In the genomic region with DNA sequence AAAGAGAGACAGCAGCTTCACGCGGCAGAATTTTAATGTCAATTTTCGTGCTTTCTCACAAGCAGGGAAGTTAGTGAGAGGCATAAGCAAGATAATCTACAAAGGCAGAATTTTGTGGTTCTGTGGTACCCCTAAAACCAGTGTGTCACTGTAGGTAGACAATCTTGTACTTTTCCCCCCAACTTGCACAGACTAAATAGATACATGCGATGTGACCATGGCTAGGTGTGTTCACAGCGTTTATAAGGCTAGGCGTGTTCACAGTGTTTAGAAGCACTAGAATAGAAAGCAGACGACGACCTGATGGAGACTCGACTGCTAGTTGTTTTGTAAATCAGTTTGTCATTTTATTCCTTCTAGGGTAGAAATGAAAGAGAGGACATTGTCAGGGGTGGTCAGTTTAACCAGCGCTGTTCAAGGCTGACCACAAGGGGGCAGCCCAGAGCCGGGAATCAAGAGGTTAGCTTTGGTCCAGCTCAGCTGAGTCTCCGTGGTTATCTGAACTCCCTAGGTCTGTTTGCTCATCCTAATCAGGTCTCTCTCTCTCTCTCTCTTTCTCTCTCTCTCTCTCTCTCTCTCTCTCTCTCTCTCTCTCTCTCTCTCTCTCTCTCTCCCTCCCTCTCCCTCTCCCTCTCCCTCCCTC, we compare ENCODE assay signal across 8 mouse cellular contexts. TPM values are rescaled to one million over a fixed set of nuclear protein-coding genes. Genes with fewer than 3 reads are reported as not detected.
DNase-seq lines count a peak whose midpoint lies in the region; ATAC-seq and TF ChIP-seq lines count a peak whose summit lies in the region.

No protein-coding gene starts in this region.

- TF ChIP-seq EP300 in liver, embryonic 14.5 days (IDR thresholded peaks at IDR 0.05; ENCODE audit: low read depth), result no peak

- peak overlapping the region; percentile 59 for H3K27ac ChIP-seq in thymus, adult 2 months (ENCODE audit: control insufficient read depth, insufficient read depth, low read length)
- no peak overlapping the region for H3K27ac ChIP-seq in cortical plate, adult 2 months (ENCODE audit: insufficient read depth, low read length)
- H3K27ac ChIP-seq in kidney, embryonic 15.5 days, result no peak overlapping the region
- H3K27ac ChIP-seq in liver, embryonic 14.5 days, result no peak overlapping the region
- H3K27ac ChIP-seq in neural tube, embryonic 11.5 days (ENCODE audit: low read depth, low read length), result no peak overlapping the region
- H3K27ac ChIP-seq in stomach, embryonic 14.5 days (ENCODE audit: low read length), result no peak overlapping the region

- no peaks in the 10 kb centered on the region for H3K27me3 ChIP-seq in thymus, adult 2 months (ENCODE audit: control insufficient read depth, insufficient read depth, low read length)
- H3K27me3 ChIP-seq in kidney, embryonic 15.5 days, result no peaks in the 10 kb centered on the region; the same call in 1 of the 2 replicates
- H3K27me3 ChIP-seq in liver, embryonic 14.5 days (ENCODE audit: control insufficient read depth, insufficient read depth, low read length), result no peaks in the 10 kb centered on the region
- no peaks in the 10 kb centered on the region for H3K27me3 ChIP-seq in neural tube, embryonic 11.5 days (ENCODE audit: control insufficient read depth, insufficient read depth, low read length)
- H3K27me3 ChIP-seq in stomach, embryonic 14.5 days (ENCODE audit: control insufficient read depth, insufficient read depth, low read length), result no peaks in the 10 kb centered on the region

- peak; percentile 72 for DNase-seq in thymus, adult 2 months
- DNase-seq in thymus, adult 18-20 months, result no peak
- peak; percentile 69 to 75 for DNase-seq in gastrocnemius, postnatal 36 days
- peak; percentile 16 to 45 (median 37) for DNase-seq in liver, embryonic 14.5 days (ENCODE audit: low read depth in 3 of 3, low spot score in 3 of 3)
- DNase-seq in neural tube, embryonic 11.5 days (ENCODE audit: low spot score), result peak; percentile 77

- TF ChIP-seq POLR2A in thymus, adult 2 months (IDR thresholded peaks at IDR 0.05; ENCODE audit: control insufficient read depth, extremely low read depth, insufficient read depth, low read length, poor library complexity), result no peak
- TF ChIP-seq POLR2A in cortical plate, adult 2 months (IDR thresholded peaks at IDR 0.05; ENCODE audit: extremely low read depth, insufficient read depth, low read length), result no peak

- no peaks in the 10 kb centered on the region for H3K36me3 ChIP-seq in thymus, adult 2 months (ENCODE audit: control insufficient read depth, insufficient read depth, low read length)
- H3K36me3 ChIP-seq in kidney, embryonic 15.5 days, result no peaks in the 10 kb centered on the region
- H3K36me3 ChIP-seq in liver, embryonic 14.5 days (replicated peaks; ENCODE audit: control insufficient read depth, insufficient read depth, low read depth), result no peaks in the 10 kb centered on the region
- no peaks in the 10 kb centered on the region for H3K36me3 ChIP-seq in neural tube, embryonic 11.5 days (ENCODE audit: control insufficient read depth, insufficient read depth, low read length)
- no peaks in the 10 kb centered on the region for H3K36me3 ChIP-seq in stomach, embryonic 14.5 days (ENCODE audit: control insufficient read depth, insufficient read depth, low read length)

- H3K9me3 ChIP-seq in kidney, embryonic 15.5 days (replicated peaks), result no peaks in the 10 kb centered on the region
- no peaks in the 10 kb centered on the region for H3K9me3 ChIP-seq in liver, embryonic 14.5 days (ENCODE audit: control insufficient read depth, low read length)
- no peaks in the 10 kb centered on the region for H3K9me3 ChIP-seq in neural tube, embryonic 11.5 days (ENCODE audit: control insufficient read depth, low read length)
- no peaks in the 10 kb centered on the region for H3K9me3 ChIP-seq in stomach, embryonic 14.5 days (ENCODE audit: control insufficient read depth, low read depth, low read length)

- peak; percentile 73; the same call in 1 of the 2 replicates for ATAC-seq in kidney, embryonic 15.5 days (replicated peaks; ENCODE audit: low FRiP score)
- ATAC-seq in liver, embryonic 14.5 days (ENCODE audit: insufficient read depth), result peak; percentile 52; the same call in 1 of the 2 replicates
- 0 out of 2 replicates have a peak, but pooled peaks have one; percentile 60 for ATAC-seq in neural tube, embryonic 11.5 days (ENCODE audit: insufficient read depth, low FRiP score, low TSS enrichment)
- peak; percentile 76; the same call in 1 of the 2 replicates for ATAC-seq in stomach, embryonic 14.5 days (ENCODE audit: insufficient number of reproducible peaks, insufficient read depth, low FRiP score, low read depth)

- H3K9ac ChIP-seq in kidney, embryonic 15.5 days, result no peak overlapping the region
- H3K9ac ChIP-seq in liver, embryonic 14.5 days (replicated peaks), result no peak overlapping the region
- H3K9ac ChIP-seq in neural tube, embryonic 11.5 days (ENCODE audit: low read length), result no peak overlapping the region
- H3K9ac ChIP-seq in stomach, embryonic 14.5 days (replicated peaks; ENCODE audit: low read depth, low read length), result no peak overlapping the region

- peaks cover 38% of the 10 kb centered on the region for H3K4me1 ChIP-seq in thymus, adult 2 months (replicated peaks; ENCODE audit: control insufficient read depth, insufficient read depth, low read length)
- no peaks in the 10 kb centered on the region for H3K4me1 ChIP-seq in cortical plate, adult 2 months (ENCODE audit: control insufficient read depth, insufficient read depth, low read length)
- no peaks in the 10 kb centered on the region for H3K4me1 ChIP-seq in kidney, embryonic 15.5 days
- no peaks in the 10 kb centered on the region for H3K4me1 ChIP-seq in liver, embryonic 14.5 days (replicated peaks; ENCODE audit: control insufficient read depth in 2 of 2, insufficient read depth in 2 of 2, low read length in 1 of 2)
- no peaks in the 10 kb centered on the region for H3K4me1 ChIP-seq in neural tube, embryonic 11.5 days (ENCODE audit: control insufficient read depth, insufficient read depth, low read length)
- no peaks in the 10 kb centered on the region for H3K4me1 ChIP-seq in stomach, embryonic 14.5 days (ENCODE audit: control insufficient read depth, insufficient read depth, low read length)

- H3K4me2 ChIP-seq in kidney, embryonic 15.5 days, result no peak overlapping the region
- no peak overlapping the region for H3K4me2 ChIP-seq in liver, embryonic 14.5 days (ENCODE audit: low read depth)
- no peak overlapping the region for H3K4me2 ChIP-seq in neural tube, embryonic 11.5 days (ENCODE audit: low read depth)
- H3K4me2 ChIP-seq in stomach, embryonic 14.5 days (replicated peaks; ENCODE audit: low read depth, low read length), result no peak overlapping the region

- 36% methylated on average over 12 of the region's 12 CpGs for WGBS in thymus, adult 2 months
- 36% methylated on average over 12 of the region's 12 CpGs for WGBS in kidney, embryonic 15.5 days
- 34% methylated on average over 12 of the region's 12 CpGs for WGBS in liver, embryonic 14.5 days (ENCODE audit: insufficient replicate concordance)
- WGBS in neural tube, embryonic 11.5 days, result 38% methylated on average over 12 of the region's 12 CpGs
- 36% methylated on average over 12 of the region's 12 CpGs for WGBS in stomach, embryonic 14.5 days

- peak; percentile 69; the same call in 1 of the 2 replicates for TF ChIP-seq CTCF in thymus, adult 2 months (IDR thresholded peaks at IDR 0.05; ENCODE audit: borderline replicate concordance, control insufficient read depth, extremely low read depth, insufficient read depth, low read length, poor library complexity)
- peak; percentile 79 for TF ChIP-seq CTCF in cortical plate, adult 2 months (IDR thresholded peaks at IDR 0.05; ENCODE audit: extremely low read depth, insufficient read depth, low read length)
- TF ChIP-seq CTCF in liver, embryonic 14.5 days (IDR thresholded peaks at IDR 0.05; ENCODE audit: low read depth), result peak; percentile 88

- no peak overlapping the region for H3K4me3 ChIP-seq in thymus, adult 2 months (ENCODE audit: control insufficient read depth, insufficient read depth, low read length)
- no peak overlapping the region for H3K4me3 ChIP-seq in cortical plate, adult 2 months (ENCODE audit: insufficient read depth, low read length)
- no peak overlapping the region for H3K4me3 ChIP-seq in kidney, embryonic 15.5 days (replicated peaks)
- no peak overlapping the region for H3K4me3 ChIP-seq in liver, embryonic 14.5 days (ENCODE audit: insufficient read depth in 1 of 2, low read depth in 2 of 2, low read length in 2 of 2)
- no peak overlapping the region for H3K4me3 ChIP-seq in neural tube, embryonic 11.5 days (ENCODE audit: low read depth, low read length)
- H3K4me3 ChIP-seq in stomach, embryonic 14.5 days (ENCODE audit: low read depth, low read length), result no peak overlapping the region

- intact Hi-C loops in gastrocnemius, postnatal 36 days (cut with DNase I), result loop anchor here (10.0 kb wide), 1 partner anchor 522 kb away; the partner anchor contains the start of gene Arid2

RNA-seq across cellular contexts. Expression of gene Ano6, which starts 27.9 kb away (rescaled TPM):
- 104 and 130 TPM in 2 replicates for polyA plus RNA-seq in thymus, adult 2 months (2012; rRNA removed)
- polyA plus RNA-seq in cortical plate, adult 2 months (2012; rRNA removed), result 16.4 and 16.7 TPM in 2 replicates
- 10 to 100 TPM; 36.1 to 37.1 TPM for total RNA-seq in gastrocnemius, postnatal 36 days (2021)
- polyA plus RNA-seq in kidney, embryonic 15.5 days (2015; fragmentation: Nextera tagmentation; extraction: Ambion mirVana), result 54.0 and 54.5 TPM in 2 replicates
- 3.7 and 4.7 TPM in 2 replicates for polyA plus RNA-seq in liver, embryonic 14.5 days (2012; rRNA removed)
- 6.3 and 9.0 TPM in 2 replicates for polyA plus RNA-seq in liver, embryonic 14.5 days (2014; fragmentation: Nextera tagmentation; extraction: Ambion mirVana)
- 37.5 and 40.1 TPM in 2 replicates for polyA plus RNA-seq in neural tube, embryonic 11.5 days (2014; fragmentation: Nextera tagmentation; extraction: Ambion mirVana)
- 46.4 and 52.9 TPM in 2 replicates for polyA plus RNA-seq in stomach, embryonic 14.5 days (2014; fragmentation: Nextera tagmentation; extraction: Ambion mirVana)

Comparison
In these comparisons a context has a peak if more than half of its experiments do, and no peak if none do; other contexts are left out.
1. DNase-seq: peak in thymus, adult 2 months (single experiment), gastrocnemius, postnatal 36 days (2 of 2), liver, embryonic 14.5 days (3 of 3) and neural tube, embryonic 11.5 days (single experiment); none in thymus, adult 18-20 months (0 of 2).
2. Peak in every context shown above with its lines, with median percentiles within 50 percentile points of each other: CTCF ChIP-seq and ATAC-seq.